Mouse (Mus musculus): ENCODE data around the gene Plac8.

The Plac8 gene

DNA sequence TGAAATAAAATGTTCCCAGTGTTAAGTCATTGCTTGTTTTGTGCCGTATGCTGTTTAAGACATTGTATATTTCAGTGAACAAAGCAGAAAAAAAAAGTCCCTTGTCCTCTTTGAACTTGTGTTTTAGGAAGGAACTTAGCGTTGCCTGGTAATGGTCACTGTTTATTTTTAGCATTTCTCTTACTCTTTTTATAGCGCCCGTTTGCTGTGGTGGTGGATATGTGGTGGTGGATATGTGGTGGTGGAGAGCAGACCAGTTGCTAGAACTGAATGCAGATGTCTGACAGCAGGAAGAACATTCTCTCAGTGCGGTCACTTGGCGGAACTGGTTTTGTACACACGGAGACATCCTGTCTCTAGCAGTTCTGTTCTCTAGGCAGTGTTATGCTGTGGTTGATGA, 45.9 kb downstream of the Plac8 start:
- peak; percentile 76 for DNase-seq

- DNase-seq = no peak
Measured at GRCm38 (mm10) chr5:100525620-100526019, 46.4 kb downstream of the Plac8 start.

GRCm38 (mm10) chr5:100524921-100525320, 47.1 kb downstream of the Plac8 start:
- no peak for DNase-seq

GRCm38 (mm10) chr5:100523331-100523730, 48.7 kb downstream of the Plac8 start:
- no peak for DNase-seq

- DNase-seq = no peak
Measured at GRCm38 (mm10) chr5:100520223-100520622, 51.8 kb downstream of the Plac8 start.

DNA sequence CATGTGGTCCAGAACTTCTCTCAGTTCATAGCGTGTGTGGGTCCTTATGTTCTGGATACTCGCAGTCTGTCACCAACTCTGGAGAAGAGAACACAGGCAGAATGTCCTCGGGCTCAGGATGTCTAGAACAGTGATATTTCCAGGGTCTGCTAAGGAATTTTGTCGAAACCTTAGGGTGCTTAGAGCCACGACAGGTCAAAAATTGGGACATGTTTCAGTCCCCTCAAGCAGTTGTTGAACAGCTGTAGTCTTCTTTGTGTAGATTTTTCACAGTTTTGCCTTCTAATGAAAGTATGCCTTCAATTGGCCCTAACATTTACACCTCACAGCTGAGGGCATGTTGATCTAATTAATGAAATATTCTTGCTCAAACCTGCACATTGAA, 53.0 kb downstream of the Plac8 start:
- DNase-seq = no peak

DNA sequence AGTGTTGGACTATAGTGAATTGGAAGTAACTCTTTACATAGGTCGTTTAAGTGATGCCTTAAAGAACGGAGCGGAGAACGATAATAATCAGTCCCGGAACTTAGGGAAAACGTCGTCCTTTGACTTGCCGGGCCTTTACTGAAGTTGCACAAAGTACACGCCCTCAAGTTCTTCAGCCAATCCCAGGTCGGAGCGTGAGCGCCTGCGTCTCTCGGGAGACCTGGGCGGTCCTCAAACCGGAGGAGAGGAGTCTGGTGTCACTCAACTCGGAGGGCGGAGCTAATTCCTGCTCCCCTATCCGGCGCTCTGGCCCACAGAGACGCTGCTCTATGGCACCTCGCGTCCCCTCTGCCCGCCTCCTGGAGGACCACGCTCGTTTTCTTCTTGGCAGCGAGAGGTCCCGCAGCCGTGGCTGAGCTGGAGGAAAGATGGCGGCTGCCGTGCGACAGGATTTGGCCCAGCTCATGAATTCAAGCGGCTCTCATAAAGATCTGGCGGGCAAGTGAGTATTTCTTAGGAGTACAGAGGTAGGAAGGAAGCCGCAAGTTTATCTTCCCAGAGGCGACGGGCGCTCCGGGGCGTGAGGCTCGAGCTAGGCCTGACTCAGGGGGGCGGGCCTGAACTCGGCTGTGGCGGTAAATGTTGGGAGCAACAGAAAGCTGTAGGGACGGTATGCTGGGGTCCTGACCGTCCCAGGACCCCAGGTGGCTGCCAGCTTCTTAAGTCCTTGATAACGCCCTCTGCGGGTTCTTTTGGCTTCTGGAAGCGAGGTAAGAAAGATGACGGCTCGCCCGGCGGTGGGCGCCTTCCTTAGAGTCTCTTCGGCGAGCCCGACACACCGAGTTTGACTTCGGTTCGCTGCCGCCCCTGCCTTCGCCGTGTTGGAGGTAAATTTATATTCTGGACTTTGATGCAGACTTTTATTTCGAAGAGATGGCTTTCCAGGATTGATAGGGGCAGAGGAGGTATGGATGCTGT, 53.7 kb downstream of the Plac8 start, which contains the start of gene Cops4:
TSS of gene Cops4 (plus strand) at position 261 of the 978 bp plus-strand sequence.
- DNase-seq = peak; percentile 99

- no peak for DNase-seq
Measured at GRCm38 (mm10) chr5:100512576-100512975, 59.5 kb downstream of the Plac8 start.

- peak; percentile 36 for DNase-seq
Measured at GRCm38 (mm10) chr5:100509247-100509646, 62.8 kb downstream of the Plac8 start.
